Mouse (Mus musculus) cortical plate, adult 2 months (tissue): ENCODE measurements around the gene Tspan4.

Experiments
- CTCF ChIP-seq: fragments of 200-500 bp; IDR thresholded peaks from 2 replicates; pipeline ENCODE4 v1.5.1; 2011; ENCODE audit warnings: mild to moderate bottlenecking, control low read depth, low read length; ENCODE audit not compliant: insufficient read depth; ENCODE audit errors: extremely low read depth
- POLR2A ChIP-seq: fragments of 200-500 bp; IDR thresholded peaks from 2 replicates; pipeline ENCODE4 v1.6.1; 2011; ENCODE audit warnings: mild to moderate bottlenecking, low read length, control low read depth; ENCODE audit not compliant: insufficient read depth; ENCODE audit errors: extremely low read depth

GRCm38 (mm10) chr7:141477578-141478269 lies 2.7 kb downstream of the Tspan4 start:
- TF ChIP-seq POLR2A (no peak), CTCF (no peak)
